Mouse (Mus musculus) heart, adult 9 months (tissue): ENCODE data around the gene Serpinb9e.
"Not testable (repeated sequence)": the region's sequence is repeated elsewhere in the genome, so short reads cannot be mapped to it uniquely, and the experiment has no call there.

Experiments
- DNase-seq, 2 experiments: peaks; one replicate each; pipeline ENCODE4 v3.0.0; 2022; ENCODE audit warnings: low spot score in 2 of 2

The Serpinb9e gene

DNA sequence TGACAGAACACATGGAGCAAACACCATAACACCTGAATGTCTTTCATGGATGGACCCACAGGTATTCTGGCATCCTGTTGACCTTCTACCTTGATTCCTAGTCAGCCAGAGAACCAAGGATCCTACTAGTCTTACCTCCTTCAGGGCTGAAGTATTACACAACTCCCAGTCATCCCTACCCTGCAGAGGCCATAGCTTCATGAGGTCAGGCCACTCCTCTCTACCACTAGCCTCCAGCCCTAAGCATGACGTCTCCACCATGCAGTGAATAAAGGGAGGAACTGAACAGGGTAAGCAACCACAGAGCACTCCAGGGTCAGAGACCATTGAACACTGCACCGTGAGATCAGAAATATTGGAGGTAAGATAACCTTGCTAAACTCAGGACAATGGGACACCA lies at the start of gene Serpinb9e:
TSS of gene Serpinb9e (plus strand) at position 301 of the 400 bp plus-strand sequence.
- not testable (repeated sequence) for DNase-seq

DNA sequence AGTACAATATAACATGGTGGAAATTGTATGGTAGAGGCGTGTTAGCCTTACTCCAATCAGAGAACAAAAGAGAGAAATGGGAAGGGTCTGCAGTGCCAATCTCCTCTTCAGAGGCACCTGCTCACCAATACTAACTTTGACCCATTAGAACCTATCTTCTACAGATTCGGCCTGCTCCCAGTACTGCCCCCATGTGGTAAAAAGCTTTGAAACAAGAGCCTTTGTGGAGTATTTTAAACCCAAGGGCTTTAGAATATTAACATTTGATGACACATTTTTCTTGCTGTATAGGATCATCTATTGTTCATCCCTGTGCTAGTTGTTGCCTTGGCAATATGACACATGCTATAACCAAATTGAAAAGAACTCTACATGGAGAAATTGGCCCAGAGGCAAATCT lies 49.7 kb upstream of the Serpinb9e start:
- DNase-seq: no peak

GRCm38 (mm10) chr13:33308631-33309030 lies 59.2 kb downstream of the Serpinb9e start:
- not testable (repeated sequence) for DNase-seq
